Mouse (Mus musculus) heart, embryonic 15.5 days (tissue): ENCODE results near the gene Cdx2. TPM values are rescaled to one million over a fixed set of nuclear protein-coding genes. Genes with fewer than 3 reads are reported as not detected.

ENCODE experiments used
- ATAC-seq: fragments of 200-750 bp; cut with Nextera tagmentation; replicated peaks from 2 replicates; pipeline ENCODE4 v1.8.0; 2017; ENCODE audit warnings: low read depth, moderate TSS enrichment; ENCODE audit not compliant: insufficient number of reproducible peaks, insufficient read depth, low FRiP score
- H3K27ac ChIP-seq: fragments of 300-500 bp; sonication (generic); 2 replicates; pipeline ENCODE4 v1.5.1; 2015; ENCODE audit warnings: mild to moderate bottlenecking, inconsistent platforms
- H3K27me3 ChIP-seq: fragments of 300-500 bp; sonication (generic); 2 replicates; pipeline ENCODE4 v1.6.1; 2015; ENCODE audit warnings: inconsistent platforms
- H3K36me3 ChIP-seq: fragments of 300-500 bp; sonication (generic); 2 replicates; pipeline ENCODE4 v1.6.1; 2015; ENCODE audit warnings: mild to moderate bottlenecking, inconsistent platforms
- H3K4me1 ChIP-seq: fragments of 300-500 bp; sonication (generic); replicated peaks from 2 replicates; pipeline ENCODE4 v1.6.1; 2015; ENCODE audit warnings: inconsistent platforms
- H3K4me2 ChIP-seq: fragments of 300-500 bp; sonication (generic); 2 replicates; pipeline ENCODE4 v1.6.1; 2015; ENCODE audit warnings: inconsistent platforms, mild to moderate bottlenecking, moderate library complexity
- H3K4me3 ChIP-seq: fragments of 300-500 bp; sonication (generic); 2 replicates; pipeline ENCODE4 v1.5.1; 2015; ENCODE audit warnings: mild to moderate bottlenecking, inconsistent platforms
- H3K9ac ChIP-seq: fragments of 300-500 bp; sonication (generic); 2 replicates; pipeline ENCODE4 v1.6.1; 2015; ENCODE audit warnings: mild to moderate bottlenecking, inconsistent platforms
- H3K9me3 ChIP-seq: fragments of 300-500 bp; sonication (generic); replicated peaks from 2 replicates; pipeline ENCODE4 v1.6.1; 2016; ENCODE audit warnings: inconsistent platforms
- WGBS: fragments of 180-500 bp; shearing (Covaris S2); methylation state at CpG from one replicate; pipeline ENCODE4 v1.1.7; 2015; ENCODE audit warnings: mixed read lengths; 5-methylcytosine and 5-hydroxymethylcytosine counted together
- microRNA-seq: library from miRNA; unstranded; fragments of <30 nt; microRNA quantifications from one replicate; pipeline ENCODE4, GENCODE M21; 2016
- polyA plus RNA-seq: library from polyadenylated mRNA; unstranded; fragments of >200 nt; fragmentation: Nextera tagmentation; extraction: Ambion mirVana; gene quantifications from 2 replicates; pipeline ENCODE4 v1.2.1, GENCODE M21; 2015

The Cdx2 gene
- polyA plus RNA-seq, 1 experiment from 2014 or later, result not detected

DNA sequence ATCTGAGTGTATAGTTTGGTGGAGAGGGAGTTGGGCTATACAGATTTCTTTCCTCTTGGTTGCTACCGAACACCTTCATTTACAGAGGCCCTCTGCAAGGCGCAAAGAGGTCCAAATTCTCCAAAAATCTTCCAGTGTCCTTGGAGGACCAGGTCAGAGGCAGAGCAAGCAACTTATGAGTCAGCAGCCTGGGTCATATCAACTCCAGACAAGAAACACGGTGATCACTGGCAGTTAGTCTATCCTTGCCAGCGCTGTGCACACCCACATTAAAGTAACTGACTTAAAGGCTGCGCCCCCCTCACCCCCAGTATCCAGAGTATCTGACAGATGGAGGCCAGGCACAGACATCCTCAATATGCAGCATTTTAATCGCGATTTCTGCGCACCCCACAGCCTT is 38.3 kb downstream of the Cdx2 start:
- Histone ChIP-seq H3K4me3 (no peak overlapping the region), H3K4me2 (no peak overlapping the region), H3K36me3 (no peaks in the 10 kb centered on the region), H3K9ac (no peak overlapping the region), H3K27ac (no peak overlapping the region), H3K9me3 (no peaks in the 10 kb centered on the region), H3K4me1 (peaks cover 8% of the 10 kb centered on the region; the same call in 1 of the 2 replicates), H3K27me3 (peaks cover 96% of the 10 kb centered on the region)
- 4% methylated on average over 8 of the region's 8 CpGs for WGBS
- ATAC-seq, result no peak

DNA sequence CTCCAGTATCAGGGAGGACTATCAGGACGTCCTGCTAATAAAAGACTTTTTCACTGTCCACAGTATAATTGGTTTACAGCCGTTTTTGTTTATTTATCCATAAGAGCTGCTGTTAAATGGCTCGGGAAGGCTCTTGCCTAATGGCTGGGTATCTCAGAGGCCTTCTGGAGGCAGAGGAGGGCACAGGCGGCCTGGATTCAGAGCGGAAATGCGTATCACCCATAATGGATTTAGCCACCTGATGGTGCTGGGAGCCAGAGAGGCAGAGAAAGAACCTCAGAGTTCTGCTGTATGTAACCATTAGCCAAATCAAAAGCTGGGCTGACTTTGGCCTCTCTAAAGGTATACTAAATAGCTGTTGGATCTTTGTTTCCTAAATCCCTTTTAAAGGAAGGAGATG is 39.6 kb downstream of the Cdx2 start:
- H3K4me2 ChIP-seq, result no peak overlapping the region
- H3K27ac ChIP-seq, result no peak overlapping the region
- H3K9ac ChIP-seq, result no peak overlapping the region
- no peaks in the 10 kb centered on the region for H3K9me3 ChIP-seq
- WGBS, result 11% methylated on average over 6 of the region's 6 CpGs
- peaks cover 8% of the 10 kb centered on the region; the same call in 1 of the 2 replicates for H3K4me1 ChIP-seq
- peaks cover 85% of the 10 kb centered on the region for H3K27me3 ChIP-seq
- H3K4me3 ChIP-seq, result no peak overlapping the region
- H3K36me3 ChIP-seq, result no peaks in the 10 kb centered on the region
- ATAC-seq, result no peak

DNA sequence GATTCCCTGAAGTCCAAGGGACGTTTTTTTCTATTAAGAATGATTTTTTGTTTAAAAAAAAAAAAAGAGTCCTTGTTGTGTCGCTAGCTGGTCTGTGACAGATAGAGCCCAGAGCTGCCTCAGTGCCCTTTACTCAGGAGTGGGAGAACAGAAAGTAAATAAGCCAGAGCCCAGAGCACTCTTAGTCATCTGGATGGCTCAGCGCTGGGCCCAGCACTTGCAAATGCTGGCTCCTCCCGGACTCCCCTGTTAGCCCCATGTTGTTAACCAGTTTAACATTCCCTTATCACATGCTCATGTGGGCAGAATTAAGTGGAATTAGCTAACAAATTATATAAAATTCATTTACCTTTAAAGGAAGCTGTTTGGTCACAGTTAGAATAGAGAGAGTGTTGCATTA is 43.1 kb downstream of the Cdx2 start:
- H3K4me2 ChIP-seq, result no peak overlapping the region
- no peak overlapping the region for H3K9ac ChIP-seq
- H3K4me1 ChIP-seq, result no peaks in the 10 kb centered on the region
- no peaks in the 10 kb centered on the region for H3K36me3 ChIP-seq
- peaks cover 66% of the 10 kb centered on the region for H3K27me3 ChIP-seq
- H3K9me3 ChIP-seq, result no peaks in the 10 kb centered on the region
- WGBS, result 18% methylated on average over 4 of the region's 4 CpGs
- no peak for ATAC-seq
- H3K4me3 ChIP-seq, result no peak overlapping the region
- H3K27ac ChIP-seq, result no peak overlapping the region

DNA sequence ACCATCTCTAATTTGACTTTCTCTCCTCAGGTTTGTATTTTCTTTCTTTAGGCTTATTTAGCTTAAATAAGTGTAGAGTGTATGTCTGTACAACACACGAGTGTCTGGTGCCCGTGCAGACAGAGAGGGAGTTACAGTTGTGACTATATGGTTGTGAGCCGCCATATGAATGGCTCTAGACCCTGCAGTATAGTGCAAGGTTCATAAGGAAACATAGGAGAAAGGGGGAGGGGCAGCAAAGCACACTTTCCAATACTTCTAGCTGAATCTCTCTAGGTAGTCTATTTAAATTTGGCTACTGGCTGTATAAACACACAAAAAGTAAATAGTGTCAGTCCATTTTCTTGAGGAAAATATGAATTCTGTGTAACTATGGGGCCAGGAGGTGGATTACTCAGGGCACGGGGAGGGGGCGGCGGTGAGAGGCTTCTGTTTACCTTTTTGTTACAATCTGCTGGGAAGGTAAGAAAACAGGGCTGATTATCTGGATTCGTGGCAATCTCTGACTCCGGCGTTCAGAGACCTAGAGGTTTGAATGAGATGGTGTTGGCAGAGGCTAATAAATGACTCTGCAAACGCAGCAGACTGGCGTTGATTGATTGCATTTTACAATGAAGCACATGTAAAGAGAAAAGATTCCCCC is 45.0 kb downstream of the Cdx2 start:
- H3K4me2 ChIP-seq, result no peak overlapping the region

DNA sequence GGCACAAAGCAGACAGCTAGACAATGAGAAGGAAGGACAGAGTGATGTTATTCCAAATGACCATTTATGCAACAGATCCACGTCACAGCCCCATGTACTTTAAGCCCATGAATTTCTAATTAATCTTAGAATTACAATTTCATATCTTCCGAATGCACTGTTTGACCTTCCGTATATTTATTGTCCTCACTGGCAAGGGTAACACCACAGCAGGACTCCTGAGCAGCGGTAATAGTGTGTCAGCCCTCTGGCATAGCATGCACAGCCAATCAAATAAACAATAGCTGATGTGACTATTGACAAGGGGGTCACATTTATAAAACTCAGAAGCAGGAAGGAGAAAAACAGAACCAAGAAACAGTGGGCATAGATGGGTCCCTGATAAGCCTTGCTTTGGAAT is 46.3 kb downstream of the Cdx2 start:
- Histone ChIP-seq H3K27me3 (peaks cover 37% of the 10 kb centered on the region), H3K27ac (no peak overlapping the region), H3K4me1 (no peaks in the 10 kb centered on the region), H3K4me2 (no peak overlapping the region), H3K9ac (no peak overlapping the region), H3K36me3 (no peaks in the 10 kb centered on the region), H3K9me3 (no peaks in the 10 kb centered on the region), H3K4me3 (no peak overlapping the region)
- no peak for ATAC-seq
- WGBS, result 76% methylated on average over 4 of the region's 4 CpGs

More for the DNA sequence above, 45.0 kb downstream of the Cdx2 start:
- Histone ChIP-seq H3K4me3 (no peak overlapping the region), H3K9ac (no peak overlapping the region), H3K9me3 (no peaks in the 10 kb centered on the region), H3K27ac (no peak overlapping the region), H3K36me3 (no peaks in the 10 kb centered on the region), H3K27me3 (peaks cover 50% of the 10 kb centered on the region), H3K4me1 (no peaks in the 10 kb centered on the region)
- WGBS, result 44% methylated on average over 11 of the region's 11 CpGs
- ATAC-seq, result no peak

DNA sequence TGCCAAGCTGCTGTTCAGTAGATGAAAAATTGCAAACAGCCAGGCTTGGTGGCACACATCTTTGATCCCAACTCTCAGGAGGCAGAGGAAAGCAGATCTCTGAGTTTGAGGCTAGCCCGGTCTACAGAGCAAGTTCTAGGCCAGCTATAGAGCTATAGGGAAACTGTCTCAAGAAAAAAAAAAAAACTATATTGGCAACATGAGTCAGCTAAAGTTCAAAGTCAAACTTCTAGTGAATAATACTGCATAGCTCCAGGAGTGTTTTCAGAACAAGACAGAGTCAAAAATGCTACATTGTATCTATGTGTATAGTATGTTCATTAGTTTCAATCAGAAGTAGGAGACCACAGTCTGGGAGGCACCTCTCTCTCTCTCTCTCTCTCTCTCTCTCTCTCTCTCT is 46.9 kb downstream of the Cdx2 start:
- Histone ChIP-seq H3K36me3 (no peaks in the 10 kb centered on the region), H3K9me3 (no peaks in the 10 kb centered on the region), H3K4me3 (no peak overlapping the region), H3K4me1 (no peaks in the 10 kb centered on the region), H3K27ac (no peak overlapping the region), H3K27me3 (peaks cover 32% of the 10 kb centered on the region), H3K9ac (no peak overlapping the region), H3K4me2 (no peak overlapping the region)
- WGBS, result 91% methylated on average over 1 of the region's 1 CpGs
- ATAC-seq, result no peak

Small RNA genes within 50 kb of the gene (microRNA-seq; reads per million reads assigned to microRNA genes)
- gene Mir7k, result not detected

Other genes with a start within 250 kb of the Cdx2 start
- gene Lnx2, start 230.7 kb downstream of the Cdx2 start, polyA plus RNA-seq, result 11.2 and 14.2 TPM in 2 replicates
- gene Polr1d, start 230.2 kb downstream of the Cdx2 start, polyA plus RNA-seq, result 84.3 and 85.2 TPM in 2 replicates
- gene Gsx1, start 118.6 kb downstream of the Cdx2 start, polyA plus RNA-seq, result not detected in 2 replicates
- not detected in 2 replicates for gene Pdx1, start 37.3 kb downstream of the Cdx2 start, polyA plus RNA-seq
- gene Urad, start 15.2 kb upstream of the Cdx2 start, polyA plus RNA-seq, result not detected in 2 replicates
- gene Flt3, start 93.2 kb upstream of the Cdx2 start, polyA plus RNA-seq, result 0.09 and 0.24 TPM in 2 replicates
- gene Pan3, start 122.9 kb upstream of the Cdx2 start, polyA plus RNA-seq, result 43.2 and 43.5 TPM in 2 replicates